Mouse (Mus musculus) cerebellum, adult 2 months (tissue): ENCODE measurements around the gene Ltbr.

ENCODE experiments used
- CTCF ChIP-seq: fragments of 200-500 bp; IDR thresholded peaks from 2 replicates; pipeline ENCODE4 v1.5.1; 2011; ENCODE audit warnings: low read depth, mild to moderate bottlenecking, control low read depth, low read length, moderate library complexity, borderline replicate concordance; ENCODE audit not compliant: insufficient read depth
- POLR2A ChIP-seq: fragments of 200-500 bp; IDR thresholded peaks from 2 replicates; pipeline ENCODE4 v1.6.1; 2011; ENCODE audit warnings: low read length, control low read depth, borderline replicate concordance; ENCODE audit not compliant: insufficient read depth

- TF ChIP-seq CTCF (no peak), POLR2A (no peak)
Observed at GRCm38 (mm10) chr6:125344866-125345265, 31.2 kb upstream of the Ltbr start.
